Mouse (Mus musculus): ENCODE data around the gene Oxsm. TPM values are rescaled to one million over a fixed set of nuclear protein-coding genes. Genes with fewer than 3 reads are reported as not detected.

Gene Oxsm
- polyA plus RNA-seq, 1 experiment from 2014 or later: 3.3 TPM

GRCm38 (mm10) chr14:16245127-16245526, 4.5 kb downstream of the Oxsm start:
- WGBS: 30% methylated on average over 1 of the region's 1 CpGs
- H3K9ac ChIP-seq (ENCODE audit: low read length): no peak overlapping the region
- no peak overlapping the region for H3K4me2 ChIP-seq (ENCODE audit: low read depth, low read length)
- no peak for ATAC-seq (ENCODE audit: low read depth)
- H3K27ac ChIP-seq (ENCODE audit: low read length): no peak overlapping the region
- H3K36me3 ChIP-seq (ENCODE audit: control insufficient read depth, insufficient read depth, low read length): peaks cover 4% of the 10 kb centered on the region
- no peak overlapping the region for H3K4me3 ChIP-seq (ENCODE audit: low read length)
- no peaks in the 10 kb centered on the region for H3K9me3 ChIP-seq (ENCODE audit: control insufficient read depth, low read length)
- peaks cover 19% of the 10 kb centered on the region for H3K4me1 ChIP-seq (replicated peaks; ENCODE audit: control insufficient read depth, insufficient read depth, low read length)
- no peaks in the 10 kb centered on the region for H3K27me3 ChIP-seq (ENCODE audit: control insufficient read depth, insufficient read depth, low read depth, low read length)

DNA sequence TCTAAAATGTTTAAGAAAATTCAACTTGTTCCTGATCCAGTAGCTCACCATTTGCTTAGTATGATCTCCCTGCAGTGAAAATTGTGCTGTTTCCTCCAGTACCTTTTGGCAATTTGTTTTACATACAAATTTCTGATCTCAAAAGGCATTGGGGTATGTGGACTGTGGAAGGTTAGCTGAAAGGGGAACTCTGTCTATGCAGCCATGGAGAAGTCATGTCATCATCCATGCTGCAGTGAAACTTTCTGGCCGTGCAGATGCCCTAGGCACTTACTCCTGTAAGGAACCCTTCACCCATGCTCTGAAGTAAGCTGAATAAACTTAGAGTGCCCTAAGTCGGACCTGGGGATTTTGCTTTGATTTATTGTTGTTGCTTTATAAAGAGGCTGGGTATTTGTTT, 5.2 kb downstream of the Oxsm start:
- WGBS: 42% methylated on average over 2 of the region's 2 CpGs

DNA sequence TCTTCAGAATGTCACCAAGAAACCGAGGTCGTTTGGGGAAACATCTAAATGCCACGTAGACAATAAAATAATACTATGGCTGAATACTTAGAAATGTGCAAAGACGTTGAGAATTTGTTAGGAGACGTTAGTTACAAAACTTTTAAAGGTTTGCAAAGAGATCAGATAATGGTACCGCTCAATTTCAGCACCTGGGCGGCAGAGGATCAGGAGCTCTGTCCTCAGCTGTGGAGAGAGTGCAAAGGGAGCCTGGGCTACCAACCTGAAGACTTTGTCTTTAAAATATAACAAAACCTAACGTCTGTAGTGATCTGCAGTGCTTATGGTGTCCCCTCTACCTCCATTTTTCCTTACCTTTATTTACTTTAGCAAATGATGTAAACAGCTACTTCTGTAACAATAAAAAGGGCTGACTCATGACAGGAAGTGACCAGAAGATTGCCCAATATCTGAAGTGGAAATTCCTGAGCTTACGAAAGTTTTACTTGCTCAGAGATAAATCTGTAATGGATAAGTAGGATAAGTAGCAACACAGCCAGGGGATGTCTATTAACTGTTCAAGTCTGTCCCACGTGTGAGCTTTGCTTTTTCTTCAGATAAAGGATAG, 5.9 kb downstream of the Oxsm start:
- H3K27ac ChIP-seq (ENCODE audit: low read length): peak overlapping the region; percentile 84
- ATAC-seq (ENCODE audit: low read depth): no peak
- H3K9me3 ChIP-seq (ENCODE audit: control insufficient read depth, low read length): no peaks in the 10 kb centered on the region
- peak overlapping the region; percentile 74 for H3K4me2 ChIP-seq (ENCODE audit: low read depth, low read length)
- H3K4me3 ChIP-seq (ENCODE audit: low read length): peak overlapping the region; percentile 70
- peaks cover 4% of the 10 kb centered on the region for H3K36me3 ChIP-seq (ENCODE audit: control insufficient read depth, insufficient read depth, low read length)
- WGBS: 9% methylated on average over 10 of the region's 10 CpGs
- H3K9ac ChIP-seq (ENCODE audit: low read length): peak overlapping the region; percentile 73
- no peaks in the 10 kb centered on the region for H3K27me3 ChIP-seq (ENCODE audit: control insufficient read depth, insufficient read depth, low read depth, low read length)
- H3K4me1 ChIP-seq (replicated peaks; ENCODE audit: control insufficient read depth, insufficient read depth, low read length): peaks cover 16% of the 10 kb centered on the region

More for the DNA sequence above, 5.2 kb downstream of the Oxsm start:
- no peaks in the 10 kb centered on the region for H3K9me3 ChIP-seq (ENCODE audit: control insufficient read depth, low read length)
- H3K9ac ChIP-seq (ENCODE audit: low read length): no peak overlapping the region
- H3K4me1 ChIP-seq (replicated peaks; ENCODE audit: control insufficient read depth, insufficient read depth, low read length): peaks cover 16% of the 10 kb centered on the region
- H3K36me3 ChIP-seq (ENCODE audit: control insufficient read depth, insufficient read depth, low read length): peaks cover 4% of the 10 kb centered on the region
- H3K27me3 ChIP-seq (ENCODE audit: control insufficient read depth, insufficient read depth, low read depth, low read length): no peaks in the 10 kb centered on the region
- H3K4me3 ChIP-seq (ENCODE audit: low read length): no peak overlapping the region
- H3K4me2 ChIP-seq (ENCODE audit: low read depth, low read length): peak overlapping the region; percentile 74; the same call in 1 of the 2 replicates
- no peak overlapping the region for H3K27ac ChIP-seq (ENCODE audit: low read length)
- ATAC-seq (ENCODE audit: low read depth): no peak

- peaks cover 12% of the 10 kb centered on the region for H3K4me1 ChIP-seq (replicated peaks; ENCODE audit: control insufficient read depth, insufficient read depth, low read length)
- WGBS: 2% methylated on average over 34 of the region's 34 CpGs
- peak overlapping the region; percentile 84 for H3K27ac ChIP-seq (ENCODE audit: low read length)
- H3K9ac ChIP-seq (ENCODE audit: low read length): peak overlapping the region; percentile 73
- peak overlapping the region; percentile 74 for H3K4me2 ChIP-seq (ENCODE audit: low read depth, low read length)
- H3K4me3 ChIP-seq (ENCODE audit: low read length): peak overlapping the region; percentile 70
- H3K36me3 ChIP-seq (ENCODE audit: control insufficient read depth, insufficient read depth, low read length): peaks cover 4% of the 10 kb centered on the region
- no peaks in the 10 kb centered on the region for H3K27me3 ChIP-seq (ENCODE audit: control insufficient read depth, insufficient read depth, low read depth, low read length)
- peak; percentile 91 for ATAC-seq (ENCODE audit: low read depth)
- no peaks in the 10 kb centered on the region for H3K9me3 ChIP-seq (ENCODE audit: control insufficient read depth, low read length)
Observed at GRCm38 (mm10) chr14:16242947-16243602, 6.5 kb downstream of the Oxsm start.

GRCm38 (mm10) chr14:16242193-16242815, 7.3 kb downstream of the Oxsm start:
- 94% methylated on average over 10 of the region's 10 CpGs for WGBS
- Histone ChIP-seq H3K27me3 (ENCODE audit: control insufficient read depth, insufficient read depth, low read depth, low read length) (no peaks in the 10 kb centered on the region), H3K4me3 (ENCODE audit: low read length) (peak overlapping the region; percentile 70), H3K9ac (ENCODE audit: low read length) (no peak overlapping the region; the same call in 1 of the 2 replicates), H3K4me1 (replicated peaks; ENCODE audit: control insufficient read depth, insufficient read depth, low read length) (peaks cover 12% of the 10 kb centered on the region), H3K9me3 (ENCODE audit: control insufficient read depth, low read length) (peaks cover 2% of the 10 kb centered on the region; the same call in 1 of the 2 replicates), H3K27ac (ENCODE audit: low read length) (no peak overlapping the region), H3K4me2 (ENCODE audit: low read depth, low read length) (peak overlapping the region; percentile 74), H3K36me3 (ENCODE audit: control insufficient read depth, insufficient read depth, low read length) (peaks cover 4% of the 10 kb centered on the region)
- no peak for ATAC-seq (ENCODE audit: low read depth)

GRCm38 (mm10) chr14:16236466-16236865, 13.1 kb downstream of the Oxsm start:
- H3K4me2 ChIP-seq (ENCODE audit: low read depth, low read length): no peak overlapping the region
- 69% methylated on average over 3 of the region's 3 CpGs for WGBS
- H3K4me3 ChIP-seq (ENCODE audit: low read length): no peak overlapping the region
- no peaks in the 10 kb centered on the region for H3K27me3 ChIP-seq (ENCODE audit: control insufficient read depth, insufficient read depth, low read depth, low read length)
- H3K9ac ChIP-seq (ENCODE audit: low read length): no peak overlapping the region
- H3K4me1 ChIP-seq (replicated peaks; ENCODE audit: control insufficient read depth, insufficient read depth, low read length): no peaks in the 10 kb centered on the region
- no peak for ATAC-seq (ENCODE audit: low read depth)
- H3K36me3 ChIP-seq (ENCODE audit: control insufficient read depth, insufficient read depth, low read length): peaks cover 4% of the 10 kb centered on the region
- peaks cover 3% of the 10 kb centered on the region; the same call in 1 of the 2 replicates for H3K9me3 ChIP-seq (ENCODE audit: control insufficient read depth, low read length)
- H3K27ac ChIP-seq (ENCODE audit: low read length): no peak overlapping the region

DNA sequence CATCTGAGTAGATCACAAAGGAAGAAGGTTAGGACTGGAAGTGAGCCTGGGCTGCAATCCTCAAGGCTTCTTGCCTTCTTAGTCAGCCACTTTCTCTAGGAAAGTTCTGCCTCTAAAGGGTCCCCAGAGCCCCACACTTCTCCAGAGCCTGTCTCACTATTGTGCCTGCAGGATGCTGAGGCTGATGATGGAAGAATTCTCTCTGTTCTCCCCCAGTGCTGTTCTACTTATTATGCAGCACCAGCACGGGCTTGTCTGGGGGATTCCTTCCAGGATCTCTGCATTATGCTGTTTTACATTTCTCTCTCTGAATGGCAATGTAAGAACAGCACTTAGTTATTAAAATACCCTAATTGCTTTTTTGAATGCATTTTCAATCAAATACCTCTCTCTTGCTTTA, 16.1 kb downstream of the Oxsm start:
- H3K4me1 ChIP-seq (replicated peaks; ENCODE audit: control insufficient read depth, insufficient read depth, low read length): no peaks in the 10 kb centered on the region
- H3K27me3 ChIP-seq (ENCODE audit: control insufficient read depth, insufficient read depth, low read depth, low read length): no peaks in the 10 kb centered on the region
- no peak for ATAC-seq (ENCODE audit: low read depth)
- peaks cover 3% of the 10 kb centered on the region; the same call in 1 of the 2 replicates for H3K9me3 ChIP-seq (ENCODE audit: control insufficient read depth, low read length)
- no peaks in the 10 kb centered on the region; the same call in 1 of the 2 replicates for H3K36me3 ChIP-seq (ENCODE audit: control insufficient read depth, insufficient read depth, low read length)
- 48% methylated on average over 1 of the region's 1 CpGs for WGBS
- H3K9ac ChIP-seq (ENCODE audit: low read length): no peak overlapping the region
- no peak overlapping the region for H3K4me3 ChIP-seq (ENCODE audit: low read length)
- H3K27ac ChIP-seq (ENCODE audit: low read length): no peak overlapping the region
- no peak overlapping the region for H3K4me2 ChIP-seq (ENCODE audit: low read depth, low read length)

GRCm38 (mm10) chr14:16230581-16230980, 19.0 kb downstream of the Oxsm start:
- Histone ChIP-seq H3K4me2 (ENCODE audit: low read depth, low read length) (no peak overlapping the region), H3K4me1 (replicated peaks; ENCODE audit: control insufficient read depth, insufficient read depth, low read length) (no peaks in the 10 kb centered on the region), H3K9me3 (ENCODE audit: control insufficient read depth, low read length) (no peaks in the 10 kb centered on the region), H3K27me3 (ENCODE audit: control insufficient read depth, insufficient read depth, low read depth, low read length) (no peaks in the 10 kb centered on the region), H3K4me3 (ENCODE audit: low read length) (no peak overlapping the region), H3K9ac (ENCODE audit: low read length) (no peak overlapping the region), H3K36me3 (ENCODE audit: control insufficient read depth, insufficient read depth, low read length) (no peaks in the 10 kb centered on the region), H3K27ac (ENCODE audit: low read length) (no peak overlapping the region)
- ATAC-seq (ENCODE audit: low read depth): no peak

- no peak overlapping the region for H3K4me2 ChIP-seq (ENCODE audit: low read depth, low read length)
- H3K4me3 ChIP-seq (ENCODE audit: low read length): no peak overlapping the region
- no peaks in the 10 kb centered on the region for H3K27me3 ChIP-seq (ENCODE audit: control insufficient read depth, insufficient read depth, low read depth, low read length)
- ATAC-seq (ENCODE audit: low read depth): no peak
- H3K9me3 ChIP-seq (ENCODE audit: control insufficient read depth, low read length): no peaks in the 10 kb centered on the region
- 62% methylated on average over 2 of the region's 2 CpGs for WGBS
- no peaks in the 10 kb centered on the region for H3K4me1 ChIP-seq (replicated peaks; ENCODE audit: control insufficient read depth, insufficient read depth, low read length)
- H3K9ac ChIP-seq (ENCODE audit: low read length): no peak overlapping the region
- H3K27ac ChIP-seq (ENCODE audit: low read length): no peak overlapping the region
- H3K36me3 ChIP-seq (ENCODE audit: control insufficient read depth, insufficient read depth, low read length): no peaks in the 10 kb centered on the region
Observed at GRCm38 (mm10) chr14:16229395-16229794, 20.2 kb downstream of the Oxsm start.

Measured in lung, embryonic 16.5 days (tissue).